Mouse (Mus musculus) intestine, embryonic 15.5 days (tissue): ENCODE data around the gene Yif1b. TPM values are rescaled to one million over a fixed set of nuclear protein-coding genes. Genes with fewer than 3 reads are reported as not detected.
"Not testable (repeated sequence)": the region's sequence is repeated elsewhere in the genome, so short reads cannot be mapped to it uniquely, and the experiment has no call there.

Experiments
- ATAC-seq: fragments of 200-750 bp; cut with Nextera tagmentation; 2 replicates; pipeline ENCODE4 v1.8.0; 2017; ENCODE audit warnings: moderate TSS enrichment, moderate library complexity
- H3K27ac ChIP-seq: fragments of 300-500 bp; sonication (generic); 2 replicates; pipeline ENCODE4 v1.5.1; 2015; ENCODE audit warnings: mild to moderate bottlenecking, inconsistent platforms
- H3K27me3 ChIP-seq: fragments of 300-500 bp; sonication (generic); replicated peaks from 2 replicates; pipeline ENCODE4 v1.6.1; 2015; ENCODE audit warnings: inconsistent platforms
- H3K36me3 ChIP-seq: fragments of 300-500 bp; sonication (generic); 2 replicates; pipeline ENCODE4 v1.6.1; 2015; ENCODE audit warnings: inconsistent platforms
- H3K4me1 ChIP-seq: fragments of 300-500 bp; sonication (generic); replicated peaks from 2 replicates; pipeline ENCODE4 v1.6.1; 2015; ENCODE audit warnings: inconsistent platforms
- H3K4me2 ChIP-seq: fragments of 300-500 bp; sonication (generic); replicated peaks from 2 replicates; pipeline ENCODE4 v1.6.1; 2015; ENCODE audit warnings: mild to moderate bottlenecking, inconsistent platforms
- H3K4me3 ChIP-seq: fragments of 300-500 bp; sonication (generic); replicated peaks from 2 replicates; pipeline ENCODE4 v1.5.1; 2015; ENCODE audit warnings: inconsistent platforms
- H3K9ac ChIP-seq: fragments of 300-500 bp; sonication (generic); 2 replicates; pipeline ENCODE4 v1.6.1; 2015; ENCODE audit warnings: inconsistent platforms
- H3K9me3 ChIP-seq: fragments of 300-500 bp; sonication (generic); 2 replicates; pipeline ENCODE4 v1.6.1; 2016; ENCODE audit warnings: inconsistent platforms
- WGBS: fragments of 180-500 bp; shearing (Covaris S2); methylation state at CpG from one replicate; pipeline ENCODE4 v1.1.7; 2015; 5-methylcytosine and 5-hydroxymethylcytosine counted together
- polyA plus RNA-seq: library from polyadenylated mRNA; unstranded; fragments of >200 nt; fragmentation: Nextera tagmentation; extraction: Ambion mirVana; gene quantifications from 2 replicates; pipeline ENCODE4 v1.2.1, GENCODE M21; 2015

The Yif1b gene
- polyA plus RNA-seq, 1 experiment from 2014 or later: 77.7 TPM

DNA sequence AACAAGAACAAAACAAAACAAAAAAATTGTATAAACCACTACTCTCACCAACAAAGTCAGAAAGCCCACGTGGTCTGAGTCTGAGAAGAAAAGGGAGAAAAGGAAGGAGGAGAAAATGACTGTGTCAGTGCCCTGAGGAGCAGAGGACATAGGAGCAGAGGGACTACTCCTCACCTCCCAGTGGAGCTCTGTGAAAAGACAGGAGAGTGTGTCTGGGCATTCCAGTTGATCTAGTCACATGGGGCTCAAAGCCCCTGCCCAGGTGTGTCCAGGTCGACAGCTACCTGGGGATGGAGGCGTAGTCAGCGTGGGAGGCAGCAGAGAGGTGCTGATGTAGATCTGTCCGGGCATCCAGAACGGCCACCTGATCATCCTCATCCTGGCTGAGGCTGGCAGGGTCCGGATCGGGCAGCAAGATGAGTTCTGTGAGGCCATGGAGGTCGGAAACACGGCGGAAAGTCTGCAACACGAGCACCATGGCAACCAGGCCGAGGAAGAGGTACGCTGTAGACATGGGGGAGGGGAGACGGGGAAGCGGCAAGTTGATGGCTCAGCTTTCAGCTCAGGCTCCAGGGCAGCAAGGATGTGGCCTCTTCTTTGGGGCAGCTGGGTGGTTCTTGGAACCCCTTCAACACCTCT lies 13.3 kb upstream of the Yif1b start:
- WGBS: 14% methylated on average over 16 of the region's 16 CpGs
- Histone ChIP-seq H3K27ac (no peak overlapping the region), H3K4me2 (no peak overlapping the region), H3K9ac (no peak overlapping the region), H3K27me3 (0 out of 2 replicates have a peak, but pooled peaks cover 4% of the 10 kb centered on the region), H3K9me3 (peaks cover under 1% of the 10 kb centered on the region; the same call in 1 of the 2 replicates), H3K4me1 (0 out of 2 replicates have a peak, but pooled peaks cover 2% of the 10 kb centered on the region), H3K4me3 (no peak overlapping the region), H3K36me3 (no peaks in the 10 kb centered on the region)
- ATAC-seq: no peak

DNA sequence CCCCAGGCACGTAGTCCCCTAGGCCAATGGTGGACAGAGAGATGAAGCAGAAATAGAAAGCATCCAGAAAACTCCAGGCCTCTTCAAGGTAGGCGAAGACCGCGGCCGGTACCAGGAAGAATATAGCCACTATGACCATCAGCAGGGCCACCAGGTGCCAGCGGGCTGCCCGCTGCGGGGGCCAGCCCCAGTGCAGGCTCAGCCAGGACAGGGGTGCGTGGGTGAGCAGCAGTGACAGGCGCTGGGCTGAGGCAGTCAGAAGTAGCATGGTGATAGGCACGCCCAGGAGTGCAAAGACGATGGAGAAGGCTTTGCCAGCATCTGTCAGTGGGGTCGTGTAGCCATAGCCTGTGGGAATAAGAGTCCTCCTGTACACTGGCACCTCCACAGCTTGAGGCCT lies 12.6 kb upstream of the Yif1b start:
- no peak for ATAC-seq
- Histone ChIP-seq H3K4me2 (no peak overlapping the region), H3K36me3 (no peaks in the 10 kb centered on the region), H3K27me3 (0 out of 2 replicates have a peak, but pooled peaks cover 4% of the 10 kb centered on the region), H3K9me3 (no peaks in the 10 kb centered on the region), H3K4me1 (0 out of 2 replicates have a peak, but pooled peaks cover 2% of the 10 kb centered on the region), H3K4me3 (no peak overlapping the region), H3K9ac (no peak overlapping the region), H3K27ac (no peak overlapping the region)
- 79% methylated on average over 13 of the region's 13 CpGs for WGBS

DNA sequence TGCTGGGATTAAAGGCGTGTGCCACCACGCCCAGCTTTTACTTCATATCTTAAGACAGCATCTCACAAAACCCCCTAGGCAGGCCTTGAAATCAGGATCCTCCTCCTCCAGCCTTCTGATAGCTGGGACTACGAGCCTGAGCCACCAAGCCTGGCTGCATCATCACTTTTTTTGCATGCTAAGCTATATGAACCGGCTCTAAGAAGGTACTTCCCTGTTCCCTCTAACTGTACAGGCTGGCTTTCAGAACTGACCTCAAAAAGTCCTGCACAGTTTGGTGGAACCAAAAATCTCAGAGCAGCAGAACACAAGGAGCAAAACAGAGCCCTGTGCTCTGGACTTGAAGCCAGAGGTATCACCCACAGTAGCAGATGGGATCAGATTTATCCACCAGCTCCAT lies 9.9 kb upstream of the Yif1b start:
- no peak for ATAC-seq
- Histone ChIP-seq H3K27me3 (peaks cover 4% of the 10 kb centered on the region), H3K9me3 (no peaks in the 10 kb centered on the region), H3K36me3 (no peaks in the 10 kb centered on the region), H3K4me3 (no peak overlapping the region), H3K27ac (no peak overlapping the region), H3K9ac (no peak overlapping the region), H3K4me2 (no peak overlapping the region), H3K4me1 (0 out of 2 replicates have a peak, but pooled peaks cover 5% of the 10 kb centered on the region)
- 72% methylated on average over 4 of the region's 4 CpGs for WGBS

DNA sequence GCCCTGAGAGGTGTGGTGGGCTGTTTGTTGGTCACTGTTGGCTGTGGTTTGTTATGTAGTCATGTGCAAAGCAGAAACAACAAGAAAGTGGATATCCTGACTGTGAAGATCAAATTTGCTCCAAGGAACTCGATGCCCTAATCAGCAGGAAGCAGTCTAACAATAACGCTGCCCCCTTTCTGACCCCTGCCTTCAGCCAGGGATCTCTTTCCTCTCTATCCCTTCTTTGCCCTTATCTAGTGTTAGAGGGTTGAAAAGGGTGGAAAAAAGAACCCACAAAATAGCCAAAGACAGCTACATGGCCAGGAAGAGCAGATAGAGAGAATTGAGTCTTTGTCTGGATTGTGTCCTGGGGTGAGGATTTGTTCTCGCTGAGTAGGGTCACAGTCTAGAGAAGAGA lies 7.6 kb upstream of the Yif1b start:
- H3K9me3 ChIP-seq: no peaks in the 10 kb centered on the region
- H3K27me3 ChIP-seq: peaks cover 4% of the 10 kb centered on the region
- no peak overlapping the region for H3K9ac ChIP-seq
- WGBS: 56% methylated on average over 3 of the region's 3 CpGs
- no peak overlapping the region for H3K4me2 ChIP-seq
- no peak overlapping the region for H3K27ac ChIP-seq
- no peaks in the 10 kb centered on the region for H3K36me3 ChIP-seq
- no peak for ATAC-seq
- no peak overlapping the region for H3K4me3 ChIP-seq
- 0 out of 2 replicates have a peak, but pooled peaks cover 4% of the 10 kb centered on the region for H3K4me1 ChIP-seq

DNA sequence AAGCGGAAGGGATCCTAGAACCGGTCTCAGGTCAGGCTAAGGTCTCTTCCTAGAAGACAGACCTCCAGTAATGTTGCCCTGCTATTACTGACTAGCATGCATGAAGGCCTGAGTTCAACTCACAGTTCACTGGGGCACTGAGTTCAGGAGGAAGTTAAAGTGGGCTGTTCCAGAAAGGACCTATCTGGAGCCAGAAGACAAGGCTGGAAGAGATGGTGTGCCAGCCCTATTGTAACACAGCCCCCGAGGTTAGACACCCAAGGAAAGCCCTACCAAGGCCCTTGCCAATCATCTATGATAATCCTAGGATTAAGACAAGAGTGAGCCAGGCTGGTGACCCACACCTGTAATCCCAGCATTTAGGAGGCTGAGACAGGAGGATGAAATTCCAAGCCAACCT lies 6.6 kb upstream of the Yif1b start:
- H3K4me2 ChIP-seq: peak overlapping the region; percentile 98
- WGBS: 61% methylated on average over 3 of the region's 3 CpGs
- no peak for ATAC-seq
- no peak overlapping the region for H3K27ac ChIP-seq
- H3K4me1 ChIP-seq: 0 out of 2 replicates have a peak, but pooled peaks cover 3% of the 10 kb centered on the region
- H3K9ac ChIP-seq: 0 out of 2 replicates have a peak overlapping the region, but pooled peaks have one; percentile 77
- peak overlapping the region; percentile 63 for H3K4me3 ChIP-seq
- no peaks in the 10 kb centered on the region for H3K36me3 ChIP-seq
- no peaks in the 10 kb centered on the region for H3K9me3 ChIP-seq
- peaks cover 4% of the 10 kb centered on the region for H3K27me3 ChIP-seq

DNA sequence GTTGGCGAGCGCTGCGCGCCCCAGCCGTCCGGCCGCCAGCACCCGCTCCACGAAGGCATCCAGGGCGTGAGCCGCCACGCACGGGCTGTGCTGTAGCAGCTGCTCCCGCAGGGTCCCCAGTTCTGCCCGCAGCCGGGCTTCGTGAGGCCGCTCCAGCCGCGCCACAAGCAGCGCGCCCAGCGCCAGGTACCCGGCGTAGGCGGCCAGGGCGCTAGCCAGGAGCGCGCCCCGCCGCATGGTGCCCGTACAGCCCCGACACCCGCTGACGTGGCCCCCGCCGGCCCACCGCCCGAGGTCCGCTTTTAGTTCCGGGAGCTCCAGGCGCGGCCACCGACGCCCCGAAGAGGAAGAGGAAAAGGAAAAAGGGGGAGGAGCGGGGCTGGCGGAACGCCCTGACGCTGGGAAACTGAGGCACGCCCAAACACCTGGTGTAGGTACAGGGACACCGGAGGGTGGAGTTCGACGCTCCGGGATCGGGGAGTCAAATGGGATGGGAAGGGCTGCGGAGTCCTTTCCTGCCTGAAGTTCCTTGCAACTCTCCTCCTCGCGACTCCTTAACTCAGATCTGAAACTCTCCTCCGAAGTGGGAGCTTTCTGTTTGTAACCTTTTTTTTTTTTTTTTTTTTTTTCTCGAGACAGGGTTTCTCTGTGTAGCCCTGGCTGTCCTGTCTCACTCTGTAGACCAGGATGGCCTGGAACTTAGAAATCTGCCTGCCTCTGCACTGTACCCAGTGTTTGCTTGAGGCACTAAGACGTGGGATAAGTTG lies 5.7 kb upstream of the Yif1b start, which contains the start of gene Kcnk6:
TSS of gene Kcnk6 (minus strand) at position 269 of the 767 bp plus-strand sequence.
- peaks cover 4% of the 10 kb centered on the region for H3K27me3 ChIP-seq
- H3K9me3 ChIP-seq: no peaks in the 10 kb centered on the region
- H3K27ac ChIP-seq: no peak within 1 kb of the TSS
- peak within 1 kb of the TSS; percentile 98 for H3K4me2 ChIP-seq
- 0 out of 2 replicates have a peak, but pooled peaks cover 3% of the 10 kb centered on the region for H3K4me1 ChIP-seq
- ATAC-seq: peak; percentile 69
- H3K36me3 ChIP-seq: no peaks in the 10 kb centered on the region
- WGBS: 1% methylated on average over 62 of the region's 62 CpGs
- H3K9ac ChIP-seq: peak within 1 kb of the TSS; percentile 77
- peak within 1 kb of the TSS; percentile 63 for H3K4me3 ChIP-seq

DNA sequence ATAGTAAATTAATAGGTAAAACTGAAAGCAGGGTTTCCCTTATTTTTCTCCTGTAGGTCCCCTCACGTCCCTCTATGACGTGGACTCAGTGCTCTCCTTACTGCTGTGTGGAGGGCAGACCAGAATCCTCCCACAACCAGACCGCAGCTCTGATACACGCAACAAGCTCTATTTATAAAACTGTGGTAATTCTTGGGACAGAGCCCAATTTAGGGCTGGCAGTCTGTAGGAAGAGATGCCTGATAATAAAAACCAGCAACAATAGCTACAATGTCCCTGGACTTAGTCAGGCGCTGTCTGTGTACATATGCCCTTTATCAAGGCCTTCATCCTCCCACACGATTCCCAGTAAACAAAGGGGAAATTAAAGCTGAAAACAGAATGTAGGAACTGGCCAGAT lies 4.4 kb upstream of the Yif1b start:
- H3K4me1 ChIP-seq: 0 out of 2 replicates have a peak, but pooled peaks cover 3% of the 10 kb centered on the region
- H3K9me3 ChIP-seq: no peaks in the 10 kb centered on the region
- H3K27ac ChIP-seq: no peak overlapping the region
- H3K4me3 ChIP-seq: no peak overlapping the region
- WGBS: 48% methylated on average over 6 of the region's 6 CpGs
- H3K9ac ChIP-seq: no peak overlapping the region
- no peak for ATAC-seq
- no peaks in the 10 kb centered on the region for H3K36me3 ChIP-seq
- H3K4me2 ChIP-seq: no peak overlapping the region
- peaks cover 4% of the 10 kb centered on the region for H3K27me3 ChIP-seq

DNA sequence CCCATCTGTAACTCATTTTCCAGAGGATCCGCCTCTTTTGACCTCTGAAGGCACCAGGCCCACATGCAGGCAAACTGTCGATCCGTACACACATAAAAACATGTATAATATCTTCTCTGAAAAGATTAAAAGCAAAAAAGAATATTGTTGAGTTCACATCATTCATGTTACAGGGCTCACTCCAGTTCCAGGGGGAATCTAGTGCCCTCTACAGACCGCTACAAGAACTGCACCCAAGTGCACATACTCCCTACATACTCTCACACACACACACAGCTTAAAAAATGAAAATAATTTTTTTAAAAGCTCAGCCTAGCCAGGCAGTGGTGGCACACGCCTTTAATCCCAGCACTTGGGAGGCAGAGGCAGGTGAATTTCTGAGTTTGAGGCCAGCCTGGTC lies 3.5 kb upstream of the Yif1b start:
- Histone ChIP-seq H3K4me3 (no peak overlapping the region), H3K27ac (no peak overlapping the region), H3K4me2 (no peak overlapping the region), H3K27me3 (peaks cover under 1% of the 10 kb centered on the region), H3K9ac (no peak overlapping the region), H3K4me1 (peaks cover 10% of the 10 kb centered on the region), H3K9me3 (no peaks in the 10 kb centered on the region), H3K36me3 (no peaks in the 10 kb centered on the region)
- WGBS: 84% methylated on average over 5 of the region's 5 CpGs
- no peak for ATAC-seq

DNA sequence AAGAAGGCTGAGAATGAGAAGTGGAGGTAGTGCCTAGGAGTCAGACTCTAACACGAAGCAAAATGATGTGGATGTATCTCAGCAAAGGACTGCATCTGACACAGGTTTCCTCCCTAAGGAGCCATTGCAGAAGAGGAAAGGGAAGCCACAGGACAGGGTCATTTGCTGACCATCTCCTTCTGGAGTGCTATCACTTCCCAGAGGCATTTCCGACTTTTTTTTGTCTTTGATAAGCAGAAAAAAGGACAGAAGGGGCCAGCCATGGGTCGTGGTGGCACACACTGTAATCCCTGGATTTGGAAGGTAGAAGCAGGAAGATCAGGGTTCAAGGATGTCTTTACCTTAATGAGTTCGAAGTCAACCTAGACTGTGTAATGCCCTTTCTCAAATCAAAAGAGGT lies 1.5 kb upstream of the Yif1b start:
- Histone ChIP-seq H3K4me1 (peaks cover 10% of the 10 kb centered on the region), H3K27ac (no peak overlapping the region), H3K4me3 (no peak overlapping the region), H3K9me3 (no peaks in the 10 kb centered on the region), H3K27me3 (no peaks in the 10 kb centered on the region; the same call in 1 of the 2 replicates), H3K9ac (no peak overlapping the region), H3K4me2 (no peak overlapping the region), H3K36me3 (no peaks in the 10 kb centered on the region)
- WGBS: 79% methylated on average over 4 of the region's 4 CpGs
- no peak for ATAC-seq

DNA sequence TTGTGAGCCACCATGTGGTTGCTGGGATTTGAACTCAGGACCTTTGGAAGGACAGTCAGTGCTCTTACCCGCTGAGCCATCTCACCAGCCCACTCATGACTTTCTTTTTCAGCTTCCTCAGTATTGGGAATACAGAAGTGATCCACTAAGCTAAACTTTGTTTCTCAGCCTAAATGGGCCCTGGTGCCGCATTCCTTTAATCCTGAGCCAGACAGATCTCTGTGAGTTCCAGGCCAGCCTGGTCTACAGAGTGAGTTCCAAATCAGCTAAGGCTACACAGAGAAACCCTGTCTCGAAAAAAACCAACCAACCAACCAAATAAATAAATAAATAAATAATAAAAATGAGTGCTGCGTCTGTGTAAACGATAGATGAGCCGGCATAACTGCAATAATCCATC lies 533 bp upstream of the Yif1b start:
- peak; percentile 14; the same call in 1 of the 2 replicates for ATAC-seq
- not testable (repeated sequence) for H3K36me3 ChIP-seq, H3K27me3 ChIP-seq, H3K9me3 ChIP-seq, H3K4me1 ChIP-seq
- Histone ChIP-seq H3K9ac (peak overlapping the region; percentile 11; the same call in 1 of the 2 replicates), H3K27ac (peak overlapping the region; percentile 74), H3K4me3 (peak overlapping the region; percentile 22), H3K4me2 (peak overlapping the region; percentile 51)
- 26% methylated on average over 6 of the region's 6 CpGs for WGBS

DNA sequence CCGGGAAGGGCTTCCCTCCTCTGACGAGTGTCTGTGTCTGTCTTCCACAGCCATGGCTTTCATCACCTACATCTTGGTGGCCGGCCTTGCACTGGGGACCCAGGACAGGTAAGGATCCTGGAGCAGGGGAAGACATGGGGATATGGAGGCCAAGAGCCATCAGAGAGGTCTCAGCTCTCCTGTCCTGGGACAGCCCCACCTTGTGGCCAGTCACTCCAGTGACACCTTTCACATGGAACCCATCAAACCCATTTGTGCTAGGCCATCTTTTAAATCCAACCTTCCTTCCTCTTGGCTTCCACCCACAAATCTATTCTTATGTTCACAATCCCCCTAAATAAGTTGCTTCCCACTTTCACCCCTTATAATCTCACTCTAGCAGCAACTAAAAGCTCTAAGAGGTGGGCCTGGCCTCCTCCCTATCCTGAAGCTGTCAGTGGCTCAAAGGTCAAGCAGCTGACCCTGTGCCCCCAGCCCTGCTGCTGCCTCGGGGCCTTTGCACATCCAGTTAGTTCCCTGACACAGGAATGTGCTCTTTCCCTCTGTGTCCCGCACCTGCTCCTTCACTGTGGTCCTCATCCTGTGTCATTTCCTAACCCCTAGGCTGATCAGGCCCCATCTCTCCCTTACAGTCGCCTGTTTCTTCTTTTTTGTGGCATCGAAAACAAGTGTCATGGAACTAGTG lies 6.7 kb downstream of the Yif1b start:
- Histone ChIP-seq H3K27ac (no peak overlapping the region), H3K9me3 (no peaks in the 10 kb centered on the region), H3K4me2 (no peak overlapping the region), H3K9ac (no peak overlapping the region), H3K36me3 (peaks cover 8% of the 10 kb centered on the region; the same call in 1 of the 2 replicates), H3K27me3 (no peaks in the 10 kb centered on the region), H3K4me1 (peaks cover 18% of the 10 kb centered on the region), H3K4me3 (no peak overlapping the region)
- ATAC-seq: no peak
- WGBS: 84% methylated on average over 7 of the region's 7 CpGs

DNA sequence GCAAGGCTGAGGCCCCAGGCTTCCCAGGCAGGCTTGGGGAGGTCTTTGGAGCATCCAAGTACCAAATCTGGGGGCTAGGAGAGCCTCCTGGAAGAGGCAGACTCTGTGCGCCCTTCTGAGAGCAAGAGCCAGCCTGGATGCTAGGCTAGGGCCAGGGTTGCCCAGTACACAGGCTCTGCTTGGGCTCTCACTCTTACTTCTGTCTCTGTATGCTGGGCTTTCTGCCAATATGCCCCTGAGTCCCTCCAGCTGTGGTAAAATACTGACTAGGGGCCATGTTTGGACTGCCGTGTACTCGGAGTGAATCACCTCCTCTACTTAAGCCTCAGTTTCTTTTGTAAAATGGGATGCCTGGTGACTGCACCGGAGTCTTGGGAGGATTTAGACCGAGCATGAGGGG lies 7.9 kb downstream of the Yif1b start:
- no peak overlapping the region for H3K9ac ChIP-seq
- no peak for ATAC-seq
- peaks cover 8% of the 10 kb centered on the region; the same call in 1 of the 2 replicates for H3K36me3 ChIP-seq
- H3K4me2 ChIP-seq: peak overlapping the region; percentile 56
- H3K9me3 ChIP-seq: no peaks in the 10 kb centered on the region
- H3K4me1 ChIP-seq: peaks cover 18% of the 10 kb centered on the region
- no peak overlapping the region for H3K4me3 ChIP-seq
- no peaks in the 10 kb centered on the region for H3K27me3 ChIP-seq
- H3K27ac ChIP-seq: peak overlapping the region; percentile 44; the same call in 1 of the 2 replicates
- 67% methylated on average over 5 of the region's 5 CpGs for WGBS
